Mouse (Mus musculus): Measurements from ENCODE around the gene Tmprss9.

Tmprss9 gene

DNA sequence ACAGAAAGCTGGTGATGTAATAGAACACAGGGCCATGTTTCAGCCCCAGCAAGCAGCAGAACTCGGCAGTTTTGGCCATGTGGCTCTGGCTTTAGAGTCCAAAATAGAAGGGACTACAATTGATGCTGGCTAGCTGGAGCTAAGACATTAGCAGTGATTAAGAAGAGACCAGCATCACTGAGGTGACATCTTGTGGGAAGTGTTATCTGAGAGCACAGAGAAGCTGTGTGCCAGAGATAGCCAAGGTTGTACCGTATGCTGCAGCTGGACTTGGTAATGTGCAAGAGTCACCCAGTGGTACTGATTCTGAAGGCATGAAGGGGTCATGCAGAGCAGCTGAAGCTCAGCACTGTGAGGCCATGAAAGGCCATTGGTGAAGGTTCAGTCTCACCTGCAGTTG, 43.6 kb downstream of the Tmprss9 start:
- no peak for DNase-seq (ENCODE audit: low spot score)

DNA sequence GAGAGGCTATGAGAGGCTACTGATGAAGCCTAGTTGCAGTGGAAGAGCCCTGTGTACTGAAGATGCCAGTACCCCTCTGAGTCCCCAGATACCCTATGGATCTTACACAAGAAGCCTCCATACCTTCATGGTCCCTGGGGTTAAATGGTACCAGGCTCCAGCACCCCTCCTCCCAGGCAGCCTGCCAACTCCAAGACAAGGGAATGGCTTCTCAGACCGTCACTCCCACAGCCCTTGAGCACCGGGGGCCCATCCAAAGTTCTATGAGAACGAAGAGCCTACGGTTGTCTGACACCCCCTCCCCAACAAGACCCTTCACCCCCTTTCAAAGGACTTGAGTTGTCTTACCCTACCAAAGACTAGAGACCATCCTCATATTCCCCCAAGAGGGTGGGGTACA, 44.1 kb downstream of the Tmprss9 start:
- no peak for DNase-seq (ENCODE audit: low spot score)

DNA sequence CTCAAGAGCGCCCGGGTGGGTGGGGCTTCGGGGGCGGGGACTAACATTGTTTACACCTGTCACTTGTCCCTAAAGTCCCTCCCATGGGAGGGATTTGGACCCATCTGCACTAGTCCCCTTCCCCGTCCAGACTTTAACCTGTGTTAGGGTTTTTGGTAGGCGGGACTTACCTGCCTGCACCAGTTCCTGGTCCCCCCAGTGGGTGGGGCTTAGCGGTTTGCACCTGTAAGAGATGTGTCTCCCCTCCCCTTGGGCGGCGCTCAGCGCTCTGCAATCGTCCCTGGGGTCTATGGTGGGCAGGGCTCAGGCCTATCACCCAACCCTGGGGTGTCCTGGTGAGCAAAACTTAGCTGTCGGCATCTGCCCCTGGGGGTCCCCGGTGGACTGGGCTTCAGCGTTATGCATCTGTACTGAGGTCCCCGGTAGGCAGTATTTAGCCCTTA, 45.7 kb downstream of the Tmprss9 start:
- DNase-seq (ENCODE audit: low spot score), result no peak

DNA sequence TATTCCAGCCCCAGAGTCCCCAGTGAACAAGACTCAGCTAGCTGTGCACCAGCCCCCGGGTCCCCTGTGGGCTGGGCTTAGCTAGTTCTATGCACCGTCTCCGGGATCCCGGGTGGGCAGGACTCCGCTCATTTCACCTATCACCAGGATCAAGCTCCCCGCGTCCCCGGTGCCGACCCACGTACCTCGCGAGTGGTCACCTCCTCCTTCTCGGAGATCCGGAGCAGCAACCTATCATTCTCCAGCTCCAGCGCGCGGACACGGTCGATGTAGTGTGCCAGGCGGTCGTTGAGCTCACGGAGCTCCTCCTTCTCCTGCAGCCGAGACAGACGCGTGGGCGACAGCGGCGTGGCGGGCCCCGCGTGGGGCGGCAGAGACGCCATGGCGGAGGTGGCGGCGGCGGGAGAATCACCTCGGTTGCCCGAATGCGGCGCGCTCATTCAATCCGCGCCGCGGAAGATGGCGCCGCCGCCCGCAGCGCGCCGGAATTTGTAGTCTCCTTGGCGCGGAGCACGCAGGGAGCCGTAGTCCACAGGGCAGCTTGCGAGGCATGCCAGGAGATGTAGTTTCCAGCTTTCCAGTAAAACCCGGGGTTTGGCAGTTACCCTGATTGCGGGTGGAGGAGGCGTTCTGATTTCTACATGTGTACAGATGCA, 46.3 kb downstream of the Tmprss9 start, which contains the start of gene Lmnb2:
Lmnb2 (minus strand) TSS at position 467 of the 656 bp plus-strand sequence.
- peak; percentile 73 for DNase-seq (ENCODE audit: low spot score)

DNA sequence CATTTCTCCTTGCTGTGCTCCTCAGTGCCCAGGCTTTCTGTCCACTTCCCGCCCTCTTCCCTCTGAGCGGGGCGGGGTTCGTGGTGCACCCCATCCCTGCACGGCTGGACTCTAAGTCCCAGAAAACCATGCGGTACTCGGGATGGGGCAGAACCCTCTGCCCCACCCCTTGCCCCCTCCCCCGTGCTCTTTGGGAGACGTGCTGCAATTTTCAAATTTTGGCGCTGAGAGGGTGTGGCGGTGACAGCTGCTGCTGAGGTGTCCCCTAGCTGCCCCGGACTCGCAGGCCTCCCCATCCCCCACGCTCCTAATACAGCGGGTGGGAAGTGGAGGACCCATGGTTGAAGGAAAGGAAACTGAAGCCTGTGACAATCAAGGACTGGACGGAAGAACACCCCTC, 50.3 kb downstream of the Tmprss9 start:
- DNase-seq (ENCODE audit: low spot score), result no peak

DNA sequence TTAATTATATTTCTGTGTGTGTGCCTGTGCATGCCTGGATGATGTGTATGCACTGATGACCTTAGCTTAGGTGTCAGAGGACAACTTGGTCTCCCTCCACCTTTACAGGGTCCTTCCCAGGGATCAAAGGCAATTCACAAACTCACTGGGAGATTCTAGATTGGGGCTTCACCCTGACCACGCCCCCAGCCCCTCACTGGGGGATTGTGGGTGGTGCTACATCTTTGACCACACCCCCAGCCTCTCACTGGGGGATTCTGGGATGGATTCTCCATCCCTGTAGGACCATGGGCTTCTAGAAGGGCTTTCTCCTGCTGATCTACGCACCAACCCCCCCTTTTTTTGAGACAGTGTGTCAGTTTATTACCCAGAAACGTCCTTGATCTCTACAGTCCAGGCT, 53.8 kb downstream of the Tmprss9 start:
- DNase-seq (ENCODE audit: low spot score), result no peak

DNA sequence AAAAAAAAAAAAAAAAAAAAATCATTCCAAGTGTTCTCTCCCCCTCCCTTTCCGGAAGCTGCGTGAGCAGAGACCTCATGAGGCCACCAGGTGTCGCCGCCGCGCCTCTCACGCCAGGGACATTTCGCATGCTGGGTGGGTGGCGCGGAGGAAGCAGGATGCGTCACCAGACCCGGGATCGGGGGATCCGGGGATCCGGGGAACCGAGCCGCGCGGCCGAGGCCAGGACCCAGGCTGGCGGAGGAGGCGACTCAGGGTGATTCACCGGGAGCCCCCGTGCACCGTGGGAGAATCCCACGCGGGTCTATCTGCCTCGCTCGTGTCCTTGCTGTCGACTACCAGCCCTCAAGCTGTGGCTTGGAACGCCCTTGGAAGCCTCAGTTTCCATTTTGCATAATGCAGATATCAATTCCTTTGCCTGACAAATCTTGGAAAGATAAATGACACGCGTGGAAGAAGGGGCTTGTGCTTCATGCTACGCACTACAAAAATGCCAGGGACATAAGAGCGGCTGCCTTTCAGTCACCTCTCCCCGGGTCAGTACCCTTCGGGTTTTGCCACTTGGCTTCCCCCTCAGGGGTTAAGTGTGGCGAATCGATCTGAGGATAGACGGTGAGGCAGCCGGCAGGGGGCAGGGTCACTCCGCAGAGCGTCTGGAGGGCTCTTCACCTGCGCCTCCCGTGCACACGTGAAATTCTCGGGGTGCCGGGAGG, 57.1 kb downstream of the Tmprss9 start:
- peak; percentile 85 for DNase-seq (ENCODE audit: low spot score)

DNA sequence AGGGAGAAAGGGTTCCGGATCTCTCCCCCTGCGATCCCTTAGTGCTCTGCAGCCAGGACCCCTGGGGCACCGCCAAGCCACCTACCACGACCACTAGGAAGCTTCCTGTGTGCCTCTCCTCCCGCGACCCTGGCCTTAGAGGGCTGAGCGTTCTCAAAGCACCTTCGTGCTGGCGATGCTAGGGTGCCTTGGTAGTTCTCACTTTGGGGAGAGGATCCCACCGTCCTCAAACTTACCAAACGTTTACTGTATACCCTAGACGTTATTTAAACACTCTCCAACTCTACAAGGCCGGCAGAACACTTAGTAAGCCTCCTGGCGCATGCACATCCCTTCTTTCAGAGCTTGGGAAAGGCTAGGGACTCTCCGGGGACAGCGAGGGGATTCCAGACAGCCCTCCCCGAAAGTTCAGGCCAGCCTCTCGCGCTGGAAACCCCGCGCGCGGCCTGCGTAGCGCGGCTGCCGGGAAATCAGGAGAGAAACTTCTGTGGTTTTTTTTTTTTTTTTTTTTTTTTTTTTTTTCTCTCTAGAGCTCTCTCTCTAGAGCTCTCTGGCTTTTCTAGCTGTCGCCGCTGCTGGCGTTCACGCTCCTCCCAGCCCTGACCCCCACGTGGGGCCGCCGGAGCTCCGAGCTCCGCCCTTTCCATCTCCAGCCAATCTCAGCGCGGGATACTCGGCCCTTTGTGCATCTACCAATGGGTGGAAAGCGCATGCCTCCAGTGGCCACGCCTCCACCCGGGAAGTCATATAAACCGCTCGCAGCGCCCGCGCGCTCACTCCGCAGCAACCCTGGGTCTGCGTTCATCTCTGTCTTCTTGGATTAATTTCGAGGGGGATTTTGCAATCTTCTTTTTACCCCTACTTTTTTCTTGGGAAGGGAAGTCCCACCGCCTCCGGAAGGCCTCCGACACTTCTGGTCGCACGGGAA, 57.9 kb downstream of the Tmprss9 start, which contains the start of gene Gadd45b:
Gadd45b (plus strand) TSS at position 775 of the 928 bp plus-strand sequence.
- peak; percentile 98 for DNase-seq (ENCODE audit: low spot score)

DNA sequence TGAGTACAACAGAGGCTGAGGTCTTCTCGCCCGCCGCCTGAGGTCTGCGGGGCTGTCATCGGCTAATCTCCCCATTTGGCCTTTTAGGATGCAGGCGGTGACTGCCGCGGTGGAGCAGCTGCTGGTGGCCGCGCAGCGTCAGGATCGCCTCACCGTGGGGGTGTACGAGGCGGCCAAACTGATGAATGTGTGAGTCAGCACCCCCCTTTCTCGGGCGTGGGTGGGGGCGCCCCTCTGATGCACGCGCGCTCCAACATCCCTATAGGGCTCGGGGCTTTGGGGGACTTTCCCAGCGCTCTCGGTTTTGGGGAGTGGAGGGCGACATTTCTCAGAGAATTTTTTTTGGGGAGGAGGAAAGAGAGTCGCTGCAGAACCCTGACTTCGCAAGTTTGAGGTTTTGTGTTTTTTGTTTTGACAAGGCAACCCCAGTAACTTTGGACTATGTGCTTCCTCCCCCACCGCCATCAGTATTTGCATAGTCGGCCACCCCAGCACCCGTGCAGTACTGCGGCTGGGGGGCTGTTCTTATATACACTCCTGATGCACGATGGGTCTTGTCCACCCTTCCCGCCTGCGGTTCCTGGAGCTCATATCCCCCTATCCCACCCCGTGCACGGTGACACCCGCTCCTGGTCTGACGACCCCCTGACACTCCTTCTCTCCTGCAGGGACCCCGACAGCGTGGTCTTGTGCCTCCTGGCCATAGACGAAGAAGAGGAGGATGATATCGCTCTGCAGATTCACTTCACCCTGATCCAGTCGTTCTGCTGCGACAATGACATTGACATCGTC, 58.9 kb downstream of the Tmprss9 start:
- no peak for DNase-seq (ENCODE audit: low spot score)

DNA sequence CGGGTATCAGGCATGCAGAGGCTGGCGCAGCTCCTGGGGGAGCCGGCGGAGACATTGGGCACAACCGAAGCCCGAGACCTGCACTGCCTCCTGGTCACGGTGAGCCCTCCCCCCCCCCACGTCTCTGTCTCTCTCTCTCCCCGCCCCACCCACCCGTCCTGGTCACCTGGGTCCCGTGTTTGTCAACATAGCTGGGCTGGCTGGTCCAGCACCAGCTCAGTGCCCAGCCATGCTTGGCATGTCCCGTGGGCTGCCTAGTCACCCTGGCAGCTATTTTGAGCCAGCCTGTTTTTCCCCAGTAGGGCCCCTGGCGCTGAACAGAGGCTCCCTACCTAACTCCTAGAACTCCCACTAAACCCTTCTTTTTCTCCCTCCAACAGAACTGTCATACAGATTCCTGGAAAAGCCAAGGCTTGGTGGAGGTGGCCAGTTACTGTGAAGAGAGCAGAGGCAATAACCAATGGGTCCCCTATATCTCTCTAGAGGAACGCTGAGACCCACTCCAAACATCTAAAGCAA, 59.6 kb downstream of the Tmprss9 start:
- DNase-seq (ENCODE audit: low spot score), result peak; percentile 23

DNA sequence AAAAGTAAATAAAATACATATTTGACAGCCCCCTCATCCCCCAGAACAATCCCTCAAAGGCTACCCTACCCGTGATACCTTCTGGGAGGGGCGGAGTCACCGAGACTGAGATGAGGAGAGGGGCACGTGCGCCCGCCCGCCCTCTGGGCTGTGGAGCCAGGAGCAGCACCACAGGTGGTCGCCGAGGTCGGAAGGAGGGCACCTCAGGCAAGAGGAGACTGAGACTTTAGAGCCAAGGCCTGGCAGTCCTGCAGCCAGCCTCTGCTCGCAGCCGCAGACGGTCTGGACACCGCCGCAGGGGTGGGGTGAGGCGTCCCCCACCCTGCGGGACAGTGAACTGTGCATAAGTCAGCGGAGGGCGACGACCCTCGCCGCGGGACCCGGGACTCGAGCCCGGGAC, 60.0 kb downstream of the Tmprss9 start:
- no peak for DNase-seq (ENCODE audit: low spot score)

DNA sequence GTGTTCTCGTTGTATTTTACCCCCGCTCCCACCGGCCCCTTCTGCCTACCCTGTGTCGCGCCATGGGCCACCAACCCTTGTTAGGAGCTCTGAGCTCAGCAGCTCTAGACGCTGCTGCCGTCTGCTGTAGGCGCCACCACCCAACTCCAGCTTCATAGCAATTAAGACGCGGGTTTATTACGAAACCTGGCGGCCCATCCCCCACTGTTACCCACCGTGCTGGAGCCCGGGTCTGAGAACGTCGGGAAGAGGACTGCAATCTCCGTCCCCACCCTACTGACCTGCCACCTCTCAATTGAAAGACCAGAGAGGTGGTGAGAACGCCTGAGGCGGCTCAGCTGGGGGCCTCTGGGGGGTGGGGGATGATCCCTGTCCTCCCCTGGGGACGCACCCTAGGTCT, 60.6 kb downstream of the Tmprss9 start:
- DNase-seq (ENCODE audit: low spot score), result no peak

DNA sequence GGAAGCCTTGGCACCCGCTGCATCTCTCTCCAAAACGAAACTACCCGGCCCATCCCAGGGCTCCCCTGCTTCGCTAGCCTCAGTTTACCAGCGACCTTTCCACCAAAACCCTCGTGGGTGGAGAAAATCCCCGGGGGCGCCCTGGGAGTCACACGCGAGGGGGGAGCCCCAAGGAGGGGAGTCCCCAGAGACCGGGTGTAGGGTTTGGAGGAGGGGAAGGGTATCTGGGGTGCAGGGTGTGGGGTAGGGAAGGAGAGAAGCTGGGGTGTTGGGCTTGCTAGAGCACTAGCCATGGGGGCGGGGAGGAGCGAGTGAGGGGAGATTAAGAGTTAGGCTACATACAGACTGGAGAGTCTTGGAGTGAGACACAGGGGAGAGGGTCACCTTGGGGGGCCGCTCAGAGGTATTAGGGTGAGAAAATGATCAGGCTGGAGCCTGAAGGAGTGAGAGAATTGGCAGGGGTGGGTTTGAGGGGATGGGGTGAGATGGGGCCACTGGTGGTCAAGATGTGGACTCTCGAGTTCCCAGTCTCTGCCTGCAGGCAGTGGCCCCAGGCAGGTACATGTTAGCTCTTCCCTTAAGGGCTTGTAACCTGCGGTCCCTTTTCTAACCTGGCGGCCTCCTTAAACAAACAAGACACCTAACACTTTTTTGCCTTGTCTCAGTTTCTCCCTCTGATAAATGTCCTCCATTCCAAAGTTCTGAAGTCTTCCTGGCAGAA, 61.2 kb downstream of the Tmprss9 start:
- DNase-seq (ENCODE audit: low spot score), result no peak

DNA sequence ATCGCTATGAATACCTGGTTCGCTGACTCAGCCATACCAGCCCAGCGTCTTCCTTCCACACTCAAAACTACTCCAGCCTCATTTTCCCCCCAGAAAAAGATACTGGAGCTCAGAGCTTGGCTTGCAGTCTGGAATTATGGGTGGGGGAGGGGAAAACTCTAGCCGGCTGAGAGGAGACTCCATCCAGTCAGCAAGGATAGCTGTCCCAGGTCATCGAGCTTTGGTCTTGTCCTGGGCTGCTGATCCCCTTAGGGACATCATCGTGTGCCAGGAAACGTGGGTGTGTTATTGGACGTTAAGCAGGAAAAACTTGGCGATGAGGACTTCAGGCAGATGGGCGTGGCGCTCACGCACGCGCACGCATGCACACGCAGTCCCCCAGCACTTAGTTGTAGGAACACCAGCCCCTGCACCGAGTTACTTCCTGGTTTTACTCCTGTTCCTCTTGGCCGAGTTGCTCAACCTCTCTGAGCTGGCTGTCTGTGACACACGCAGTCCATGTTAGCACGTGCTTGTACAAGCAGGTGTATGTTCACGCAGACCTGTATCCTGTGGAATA, 61.9 kb downstream of the Tmprss9 start:
- no peak for DNase-seq (ENCODE audit: low spot score)

DNA sequence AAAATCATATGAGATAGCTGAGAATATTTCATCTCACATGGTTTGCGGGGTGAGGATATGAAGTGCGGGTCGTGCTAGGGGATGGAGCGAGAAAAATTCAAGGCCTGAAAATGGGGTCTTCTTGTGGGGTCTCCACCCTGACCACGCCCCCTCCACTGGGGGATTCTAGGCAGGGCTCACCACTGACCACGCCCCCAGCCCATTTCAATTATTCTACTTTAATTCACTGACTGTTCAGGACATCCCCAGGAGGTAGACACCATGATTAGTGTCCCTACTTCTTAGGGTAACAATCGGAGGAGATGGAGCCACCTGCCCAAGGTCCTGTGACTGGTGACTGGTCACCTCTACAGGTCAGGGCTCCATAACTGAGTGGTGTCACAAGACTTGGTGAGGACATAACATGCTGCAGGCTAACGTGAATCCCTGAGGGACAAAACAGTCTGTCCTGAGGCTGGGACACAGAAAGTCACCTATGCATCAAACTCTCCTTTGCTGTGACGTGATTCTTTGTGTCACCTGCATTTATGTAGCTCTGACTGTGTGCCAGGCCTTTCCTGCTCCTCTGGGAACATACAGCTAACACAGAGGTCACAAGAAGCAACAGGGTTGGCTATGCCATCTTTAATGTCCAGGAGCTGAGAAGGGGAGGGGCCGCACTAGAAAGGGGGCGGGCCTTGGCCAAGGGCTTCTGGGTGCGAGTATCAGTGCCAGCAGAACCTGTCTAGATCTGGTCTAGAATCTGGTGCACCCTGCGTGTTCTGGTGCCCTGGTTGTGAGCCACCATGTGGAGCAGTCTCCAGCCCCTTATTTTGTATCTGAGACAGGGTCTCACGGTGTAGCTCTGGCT, 62.7 kb downstream of the Tmprss9 start:
- no peak for DNase-seq (ENCODE audit: low spot score)

DNA sequence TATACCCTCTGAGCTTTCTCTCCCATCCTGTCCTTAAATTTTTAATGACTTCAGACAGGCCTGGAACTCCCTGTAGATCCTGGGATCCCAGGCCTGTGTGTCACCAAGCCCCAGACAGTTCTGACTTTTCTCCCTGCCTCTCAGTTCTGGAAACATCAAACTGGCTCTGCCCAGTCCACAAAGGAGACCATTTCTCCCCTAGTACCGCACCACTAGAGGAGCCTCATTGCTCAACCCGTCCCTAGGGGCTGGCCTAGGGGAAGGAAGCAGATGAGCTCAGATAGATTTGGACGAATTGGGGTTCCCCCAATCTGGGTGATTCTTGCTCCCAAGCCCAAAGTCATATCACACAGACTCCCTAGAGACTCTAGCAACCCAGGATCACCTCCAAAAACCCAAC, 63.6 kb downstream of the Tmprss9 start:
- DNase-seq (ENCODE audit: low spot score), result peak; percentile 32

DNA sequence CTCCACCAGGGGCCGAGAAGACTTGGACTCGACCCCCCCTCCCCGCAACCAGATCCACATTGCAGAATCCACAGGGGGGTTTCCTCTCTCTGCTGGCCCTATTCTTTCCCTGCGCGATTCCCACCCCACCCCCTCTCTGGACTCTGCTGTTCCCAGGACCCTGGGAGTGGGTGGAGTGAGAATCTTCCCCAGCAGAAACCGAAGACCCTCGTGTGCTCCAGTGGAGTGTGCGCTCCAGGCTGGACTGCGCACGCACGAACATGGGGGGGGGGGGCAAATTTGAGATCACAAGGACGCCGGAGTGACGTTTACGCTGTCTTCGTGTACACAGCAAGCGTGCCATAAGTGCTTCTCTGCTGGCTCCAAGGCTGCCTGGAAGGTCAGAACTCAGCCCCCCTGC, 64.0 kb downstream of the Tmprss9 start:
- no peak for DNase-seq (ENCODE audit: low spot score)

DNA sequence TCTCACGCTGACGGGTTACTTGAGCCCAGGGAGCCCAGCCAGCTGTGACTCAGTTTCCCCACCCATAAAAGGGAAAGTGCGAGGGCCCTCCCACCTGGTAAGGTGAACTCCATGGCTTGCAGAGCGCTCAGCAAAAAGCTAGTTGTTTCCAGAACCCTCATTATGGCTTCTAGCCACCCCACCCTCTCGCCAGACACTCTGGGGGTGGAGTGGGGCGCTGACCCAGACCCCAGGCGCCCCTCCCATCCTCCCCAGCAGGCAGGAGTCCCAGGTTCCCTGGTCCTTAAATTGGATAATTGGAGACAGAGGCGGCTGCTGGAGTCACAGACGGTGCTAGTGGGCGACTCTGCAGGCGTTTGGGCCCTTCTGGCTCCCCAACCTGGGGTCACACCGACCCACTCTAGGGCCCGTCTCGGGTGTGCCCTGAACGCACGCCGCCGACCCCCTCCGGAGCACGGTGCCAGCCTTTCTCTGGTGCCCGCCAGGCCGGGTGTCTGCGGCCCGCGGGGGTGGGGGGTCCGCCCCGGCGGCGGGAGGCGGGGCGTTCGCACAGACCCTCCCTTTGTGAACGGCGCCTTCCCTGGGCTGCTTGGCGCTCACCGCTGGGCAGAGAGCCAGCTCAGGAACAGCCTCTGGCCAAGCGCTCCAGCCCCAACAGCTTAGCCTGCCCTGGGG, 64.6 kb downstream of the Tmprss9 start:
- DNase-seq (ENCODE audit: low spot score), result no peak

DNA sequence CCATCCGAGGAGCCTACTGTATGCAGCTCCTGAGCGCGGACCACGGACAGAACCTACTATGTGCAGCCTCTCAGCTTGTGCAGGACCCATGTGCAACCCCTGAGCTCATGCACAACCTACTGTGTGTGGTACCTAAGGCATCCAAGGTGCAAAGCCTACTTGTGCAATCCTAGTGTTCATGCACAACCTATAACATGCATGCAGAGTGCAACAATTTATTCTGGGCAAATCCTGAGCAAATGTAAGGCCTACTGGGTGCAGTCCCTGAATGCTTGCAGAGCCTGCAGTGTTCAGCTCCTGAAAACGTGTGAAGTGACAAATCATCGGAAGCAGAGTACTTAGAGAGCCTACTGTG, 65.1 kb downstream of the Tmprss9 start:
- no peak for DNase-seq (ENCODE audit: low spot score)
